In the genomic region with DNA sequence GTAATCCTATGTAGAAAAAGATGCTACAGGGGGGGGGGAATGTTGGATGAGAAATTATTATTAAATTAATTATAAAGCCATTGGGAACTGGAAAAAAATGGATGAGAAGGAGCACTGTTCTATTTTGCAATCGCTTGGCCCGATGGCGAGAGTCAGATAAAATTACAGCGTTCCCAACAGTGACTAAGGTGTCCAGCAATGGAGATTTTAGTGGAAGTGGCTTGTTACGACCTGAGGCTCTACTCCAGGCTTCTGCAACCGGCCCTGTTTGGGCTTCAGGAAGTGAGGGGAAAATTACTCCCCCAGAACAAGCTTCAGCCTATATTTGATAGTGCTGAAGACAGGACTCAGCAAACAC, we compare ENCODE assay signal across 8 mouse cellular contexts. TPM values are rescaled to one million over a fixed set of nuclear protein-coding genes. Genes with fewer than 3 reads are reported as not detected.
A peak's percentile ranks its signal among the peaks of the same experiment; 100 is the strongest.
DNase-seq lines count a peak whose midpoint lies in the region; ATAC-seq and TF ChIP-seq lines count a peak whose summit lies in the region.

No protein-coding gene starts in this region.

- CTCF ChIA-PET in Patski (lab: Charles Lee) = no interaction called here

- in situ Hi-C loops in Patski (cut with MboI; ENCODE audit: low pct_unique_long_range_greater_than_20kb) = no loop called here

- no peak for TF ChIP-seq POLR2A in kidney, adult 2 months (IDR thresholded peaks at IDR 0.05; ENCODE audit: low read depth, low read length)

- H3K36me3 ChIP-seq in kidney, adult 2 months (ENCODE audit: control insufficient read depth, insufficient read depth, low read length) = no peaks in the 10 kb centered on the region
- peaks cover 4% of the 10 kb centered on the region; the same call in 1 of the 2 replicates for H3K36me3 ChIP-seq in midbrain, embryonic 10.5 days

- peak overlapping the region; percentile 94 for H3K4me3 ChIP-seq in kidney, adult 2 months (ENCODE audit: insufficient read depth, low read depth, low read length)
- peak overlapping the region; percentile 75 for H3K4me3 ChIP-seq in midbrain, embryonic 10.5 days

- no peaks in the 10 kb centered on the region for H3K4me1 ChIP-seq in kidney, adult 2 months (ENCODE audit: control insufficient read depth, insufficient read depth, low read length)
- peaks cover 17% of the 10 kb centered on the region for H3K4me1 ChIP-seq in midbrain, embryonic 10.5 days

- peak; percentile 27 for ATAC-seq in Patski
- ATAC-seq in granulocyte monocyte progenitor cell, adult 5-6 weeks (replicated peaks; ENCODE audit: poor library complexity, severe bottlenecking) = peak; percentile 14

- H3K27me3 ChIP-seq in kidney, adult 2 months (replicated peaks; ENCODE audit: control insufficient read depth, insufficient read depth, low read length) = no peaks in the 10 kb centered on the region
- no peaks in the 10 kb centered on the region for H3K27me3 ChIP-seq in Patski
- peaks cover 19% of the 10 kb centered on the region for H3K27me3 ChIP-seq in midbrain, embryonic 10.5 days (ENCODE audit: low read depth, poor library complexity, severe bottlenecking)

- DNase-seq in kidney, adult 2 months = no peak
- no peak for DNase-seq in kidney, adult 8-10 months
- DNase-seq in Patski (ENCODE audit: low read depth, low spot score) = no peak
- no peak for DNase-seq in midbrain, embryonic 10.5 days (ENCODE audit: low spot score)
- DNase-seq in adrenal gland, postnatal 10 days = no peak
- DNase-seq in layer of hippocampus, postnatal 14 days (ENCODE audit: low spot score in 2 of 2) = no peak
- no peak for DNase-seq in embryo, embryonic 10.5 days (ENCODE audit: low spot score)

- TF ChIP-seq CTCF in kidney, adult 2 months (conservative IDR thresholded peaks at IDR 0.05; ENCODE audit: insufficient read depth, insufficient read length, low read depth, low read length) = no peak
- no peak for TF ChIP-seq CTCF in Patski (IDR thresholded peaks at IDR 0.05)

- WGBS in kidney, adult 2 months = 3% methylated on average over 6 of the region's 6 CpGs
- WGBS in midbrain, embryonic 10.5 days = 14% methylated on average over 6 of the region's 6 CpGs

- POLR2A ChIA-PET in Patski (lab: Charles Lee) = no interaction called here

- peak overlapping the region; percentile 75 for H3K27ac ChIP-seq in kidney, adult 2 months (ENCODE audit: insufficient read depth, low read depth, low read length)
- peak overlapping the region; percentile 90 for H3K27ac ChIP-seq in midbrain, embryonic 10.5 days (replicated peaks)

- H3K9me3 ChIP-seq in midbrain, embryonic 10.5 days (replicated peaks) = no peaks in the 10 kb centered on the region

RNA-seq across cellular contexts. Expression of a gene that starts 0.8 kb away (rescaled TPM):
- 9.5 and 9.7 TPM in 2 replicates for polyA plus RNA-seq in kidney, adult 2 months (2012; rRNA removed)
- polyA plus RNA-seq in Patski (2021) = 20.9 TPM
- total RNA-seq in granulocyte monocyte progenitor cell, adult 5-6 weeks (2014; fragmentation: Nextera tagmentation) = 4.8 and 9.0 TPM in 2 replicates
- 10.6 and 11.1 TPM in 2 replicates for total RNA-seq in granulocyte monocyte progenitor cell, adult 5-6 weeks (2017)
- 13.7 and 14.6 TPM in 2 replicates for polyA plus RNA-seq in midbrain, embryonic 10.5 days (2016; fragmentation: Nextera tagmentation; extraction: Ambion mirVana)
- 10 to 100 TPM; 17.2 to 18.8 TPM for total RNA-seq in adrenal gland, postnatal 10 days (2021)
- total RNA-seq in layer of hippocampus, postnatal 14 days (2021) = 10 to 100 TPM; 37.4 to 39.4 TPM

RNA-seq across cellular contexts. Expression of a gene that starts 42.1 kb away (rescaled TPM):
- polyA plus RNA-seq in kidney, adult 2 months (2012; rRNA removed) = 5.0 and 5.3 TPM in 2 replicates
- 13.2 TPM for polyA plus RNA-seq in Patski (2021)
- 6.9 and 19.0 TPM in 2 replicates for total RNA-seq in granulocyte monocyte progenitor cell, adult 5-6 weeks (2014; fragmentation: Nextera tagmentation)
- 12.6 and 14.6 TPM in 2 replicates for total RNA-seq in granulocyte monocyte progenitor cell, adult 5-6 weeks (2017)
- polyA plus RNA-seq in midbrain, embryonic 10.5 days (2016; fragmentation: Nextera tagmentation; extraction: Ambion mirVana) = 15.4 and 19.8 TPM in 2 replicates
- 10 to 100 TPM in 1 of 2 experiments, 1 to 10 TPM in 1; 7.4 to 10.7 TPM for total RNA-seq in adrenal gland, postnatal 10 days (2021)
- 10 to 100 TPM; 12.4 to 14.0 TPM for total RNA-seq in layer of hippocampus, postnatal 14 days (2021)

RNA-seq across cellular contexts. Expression of a gene that starts 51.3 kb away (rescaled TPM):
- polyA plus RNA-seq in kidney, adult 2 months (2012; rRNA removed) = 0.09 and 0.12 TPM in 2 replicates
- 0.37 TPM for polyA plus RNA-seq in Patski (2021)
- 0.79 TPM in 1 of 2 replicates, not detected in the other for total RNA-seq in granulocyte monocyte progenitor cell, adult 5-6 weeks (2014; fragmentation: Nextera tagmentation)
- 0.17 and 0.31 TPM in 2 replicates for total RNA-seq in granulocyte monocyte progenitor cell, adult 5-6 weeks (2017)
- polyA plus RNA-seq in midbrain, embryonic 10.5 days (2016; fragmentation: Nextera tagmentation; extraction: Ambion mirVana) = 0.48 and 1.1 TPM in 2 replicates
- under 1 TPM; 0.30 to 0.55 TPM for total RNA-seq in adrenal gland, postnatal 10 days (2021)
- total RNA-seq in layer of hippocampus, postnatal 14 days (2021) = 1 to 10 TPM; 1.0 to 1.3 TPM
